Mouse (Mus musculus) MEL (cell line): Measurements from ENCODE around the gene Gckr. TPM values are rescaled to one million over a fixed set of nuclear protein-coding genes. Genes with fewer than 3 reads are reported as not detected.
"Not testable (repeated sequence)": the region's sequence is repeated elsewhere in the genome, so short reads cannot be mapped to it uniquely, and the experiment has no call there.

Experiments used
- DNase-seq: peaks from one replicate; pipeline ENCODE4 v3.0.0; 2011; ENCODE audit warnings: low read depth, low spot score
- H3K27ac ChIP-seq: 2 replicates; pipeline ENCODE4 v1.5.1; 2012; ENCODE audit warnings: low read depth, mild to moderate bottlenecking, control low read depth, low read length, moderate library complexity; ENCODE audit not compliant: control insufficient read depth
- H3K27me3 ChIP-seq, 2 experiments: fragments of 150-350 bp in 1 of 2; sonication (generic) in 1 of 2; 2 replicates each; pipeline ENCODE4 v1.6.1; 2012; ENCODE audit warnings: low read length in 2 of 2, mild to moderate bottlenecking in 2 of 2, improper control_type of control experiment in 1 of 2, moderate library complexity in 1 of 2; ENCODE audit not compliant: insufficient read depth in 2 of 2, control insufficient read depth in 1 of 2
- H3K36me3 ChIP-seq, 2 experiments: 2 replicates each; pipeline ENCODE4 v1.6.1; 2012 to 2014; ENCODE audit warnings: low read length in 2 of 2, improper control_type of control experiment in 1 of 2, inconsistent platforms in 1 of 2, mild to moderate bottlenecking in 1 of 2; ENCODE audit not compliant: insufficient read depth in 2 of 2, control insufficient read depth in 1 of 2
- H3K4me1 ChIP-seq, 2 experiments: fragments of 150-350 bp in 1 of 2; sonication (generic) in 1 of 2; 2 replicates each; pipeline ENCODE4 v1.6.1; 2012; ENCODE audit warnings: low read length in 2 of 2, improper control_type of control experiment in 1 of 2, mild to moderate bottlenecking in 1 of 2; ENCODE audit not compliant: insufficient read depth in 2 of 2, control insufficient read depth in 1 of 2
- H3K4me3 ChIP-seq, 2 experiments: fragments of 150-350 bp in 1 of 2; sonication (generic) in 1 of 2; 2 replicates each; pipeline ENCODE4 v1.5.1; 2012; ENCODE audit warnings: low read depth in 2 of 2, low read length in 2 of 2, mild to moderate bottlenecking in 2 of 2, moderate library complexity in 2 of 2, control low read depth in 1 of 2, improper control_type of control experiment in 1 of 2; ENCODE audit not compliant: control insufficient read depth in 1 of 2, insufficient read depth in 1 of 2
- H3K79me2 ChIP-seq: 2 replicates; pipeline ENCODE4 v1.6.1; 2012; ENCODE audit warnings: mild to moderate bottlenecking, low read length, moderate library complexity; ENCODE audit not compliant: control insufficient read depth, poor library complexity, insufficient read depth
- H3K9ac ChIP-seq: 2 replicates; pipeline ENCODE4 v1.6.1; 2012; ENCODE audit warnings: low read depth, mild to moderate bottlenecking, control low read depth, low read length, moderate library complexity; ENCODE audit not compliant: control insufficient read depth, poor library complexity, severe bottlenecking
- H3K9me3 ChIP-seq: fragments of 150-350 bp; sonication (generic); replicated peaks from 2 replicates; pipeline ENCODE4 v1.6.1; 2012; ENCODE audit warnings: mild to moderate bottlenecking, low read length, improper control_type of control experiment, moderate library complexity; ENCODE audit not compliant: insufficient read depth
- CTCF ChIP-seq, 3 experiments: IDR thresholded peaks in 2 of 3; conservative IDR thresholded peaks in 1 of 3; 2 replicates each; pipeline ENCODE4 v1.5.1; 2011 to 2012; ENCODE audit warnings: low read length in 3 of 3, low read depth in 2 of 3, mild to moderate bottlenecking in 2 of 3, improper control_type of control experiment in 1 of 3, inconsistent platforms in 1 of 3, mixed read lengths in 1 of 3, moderate library complexity in 1 of 3; ENCODE audit not compliant: control insufficient read depth in 1 of 3, insufficient read depth in 1 of 3, poor library complexity in 1 of 3, severe bottlenecking in 1 of 3
- MYB ChIP-seq: IDR thresholded peaks from 2 replicates; pipeline ENCODE4 v1.6.1; 2011; ENCODE audit warnings: mild to moderate bottlenecking, low read depth, low read length, improper control_type of control experiment
- RAD21 ChIP-seq: IDR thresholded peaks from 2 replicates; pipeline ENCODE4 v1.6.1; 2011; ENCODE audit warnings: mild to moderate bottlenecking, low read depth, low read length, improper control_type of control experiment
- SMC3 ChIP-seq: IDR thresholded peaks from 2 replicates; pipeline ENCODE4 v1.6.1; 2011; ENCODE audit warnings: low read depth, low read length, improper control_type of control experiment
- polyA plus RNA-seq, 2 experiments: library from polyadenylated mRNA; stranded (reverse) in 1 of 2; unstranded in 1 of 2; fragments of >175 nt in 1 of 2; fragments of >200 nt in 1 of 2; gene quantifications; 2 replicates each; pipeline versions ENCODE4 v1.2.1 to v1.2.4; 2012; ENCODE audit warnings: low replicate concordance in 2 of 2, low read depth in 1 of 2; ENCODE audit not compliant: insufficient read length in 2 of 2, insufficient read depth in 1 of 2, missing spikeins in 1 of 2
- total RNA-seq: library from RNA; depleted of rRNA; stranded (reverse); fragments of 300-350 nt; gene quantifications from 2 replicates; pipeline ENCODE4 v1.2.3, GENCODE M21; 2012; rRNA removed

Gene Gckr
- total and polyA plus RNA-seq, 3 experiments: 0.04 to 0.19 TPM; not detected in 1

GRCm38 (mm10) chr5:31357586-31357985, 60.3 kb downstream of the Gckr start:
- not testable (repeated sequence) for H3K27me3 ChIP-seq, H3K27ac ChIP-seq, H3K4me3 ChIP-seq

GRCm38 (mm10) chr5:31360955-31361354, 63.7 kb downstream of the Gckr start:
- no peak overlapping the region for H3K9ac ChIP-seq
- H3K27me3 ChIP-seq: peaks cover 0 to 2% of the 10 kb centered on the region in 2 experiments; a peak in 1 of 4 replicates
- H3K27ac ChIP-seq: no peak overlapping the region
- no peak for DNase-seq
- H3K79me2 ChIP-seq: no peaks in the 10 kb centered on the region
- no peaks in the 10 kb centered on the region for H3K4me1 ChIP-seq
- H3K9me3 ChIP-seq: no peaks in the 10 kb centered on the region
- no peaks in the 10 kb centered on the region for H3K36me3 ChIP-seq
- peak in 1 of 3 experiments; percentile 34; a peak in 1 of 6 replicates for TF ChIP-seq CTCF (IDR thresholded peaks at IDR 0.05 in 2 of 3, conservative IDR thresholded peaks at IDR 0.05 in 1 of 3; ENCODE audit: control insufficient read depth in 1 of 3, insufficient read depth in 1 of 3, low read depth in 2 of 3, low read length in 3 of 3, poor library complexity in 1 of 3, severe bottlenecking in 1 of 3)
- peak; percentile 24 for TF ChIP-seq RAD21
- TF ChIP-seq SMC3: 0 out of 2 replicates have a peak, but pooled peaks have one; percentile 8
- TF ChIP-seq MYB: no peak
- no peak overlapping the region for H3K4me3 ChIP-seq

More at GRCm38 (mm10) chr5:31357586-31357985, 60.3 kb downstream of the Gckr start:
- H3K79me2 ChIP-seq, DNase-seq, H3K9me3 ChIP-seq, H3K4me1 ChIP-seq, H3K36me3 ChIP-seq, H3K9ac ChIP-seq: not testable (repeated sequence)

Other genes starting within 250 kb of the Gckr start
- 31.7 and 37.2 TPM in 2 replicates for gene Atraid, start 249.1 kb upstream of the Gckr start, total RNA-seq
- 10 to 100 TPM in 1 of 2 experiments, not detected in 1; 58.0 TPM for gene Atraid, start 249.1 kb upstream of the Gckr start, polyA plus RNA-seq
- 25.6 and 34.5 TPM in 2 replicates for gene Slc5a6, start 248.5 kb upstream of the Gckr start, total RNA-seq
- 10 to 100 TPM in 1 of 2 experiments, not detected in 1; 41.7 TPM for gene Slc5a6, start 248.5 kb upstream of the Gckr start, polyA plus RNA-seq
- gene Cad, start 242.7 kb upstream of the Gckr start, total RNA-seq: 213 and 228 TPM in 2 replicates
- gene Cad, start 242.7 kb upstream of the Gckr start, polyA plus RNA-seq: 100 to 1,000 TPM; 254 to 383 TPM
- gene Dnajc5g, start 191.2 kb upstream of the Gckr start, total RNA-seq: not detected in 2 replicates
- gene Dnajc5g, start 191.2 kb upstream of the Gckr start, polyA plus RNA-seq: not detected
- gene Slc30a3, start 189.2 kb upstream of the Gckr start, total RNA-seq: not detected in 2 replicates
- gene Slc30a3, start 189.2 kb upstream of the Gckr start, polyA plus RNA-seq: not detected
- gene Trim54, start 180.7 kb upstream of the Gckr start, total RNA-seq: not detected in 2 replicates
- not detected for gene Trim54, start 180.7 kb upstream of the Gckr start, polyA plus RNA-seq
- not detected in 2 replicates for gene Ucn, start 158.6 kb upstream of the Gckr start, total RNA-seq
- not detected for gene Ucn, start 158.6 kb upstream of the Gckr start, polyA plus RNA-seq
- 25.4 and 25.8 TPM in 2 replicates for gene Mpv17, start 143.2 kb upstream of the Gckr start, total RNA-seq
- gene Mpv17, start 143.2 kb upstream of the Gckr start, polyA plus RNA-seq: 10 to 100 TPM in 1 of 2 experiments, not detected in 1; 49.9 TPM
- 5.0 and 5.8 TPM in 2 replicates for gene Gm29609, start 117.5 kb upstream of the Gckr start, total RNA-seq
- gene Gm29609, start 117.5 kb upstream of the Gckr start, polyA plus RNA-seq: 1 to 10 TPM in 1 of 2 experiments, not detected in 1; 6.4 TPM
- gene Gtf3c2, start 117.3 kb upstream of the Gckr start, total RNA-seq: 46.7 and 50.9 TPM in 2 replicates
- 100 to 1,000 TPM in 1 of 2 experiments, not detected in 1; 129 TPM for gene Gtf3c2, start 117.3 kb upstream of the Gckr start, polyA plus RNA-seq
- 67.3 and 85.1 TPM in 2 replicates for gene Snx17, start 104.2 kb upstream of the Gckr start, total RNA-seq
- gene Snx17, start 104.2 kb upstream of the Gckr start, polyA plus RNA-seq: 10 to 100 TPM in 1 of 2 experiments, not detected in 1; 85.6 TPM
- gene Eif2b4, start 104.0 kb upstream of the Gckr start, total RNA-seq: 126 and 151 TPM in 2 replicates
- gene Eif2b4, start 104.0 kb upstream of the Gckr start, polyA plus RNA-seq: 100 to 1,000 TPM in 1 of 2 experiments, not detected in 1; 282 TPM
- 6.0 and 7.0 TPM in 2 replicates for gene Zfp513, start 95.1 kb upstream of the Gckr start, total RNA-seq
- gene Zfp513, start 95.1 kb upstream of the Gckr start, polyA plus RNA-seq: 10 to 100 TPM in 1 of 2 experiments, not detected in 1; 15.2 TPM
- gene Ppm1g, start 76.8 kb upstream of the Gckr start, total RNA-seq: 374 and 408 TPM in 2 replicates
- 100 to 1,000 TPM; 169 to 639 TPM for gene Ppm1g, start 76.8 kb upstream of the Gckr start, polyA plus RNA-seq
- gene Nrbp1, start 56.6 kb upstream of the Gckr start, total RNA-seq: 40.5 and 42.0 TPM in 2 replicates
- gene Nrbp1, start 56.6 kb upstream of the Gckr start, polyA plus RNA-seq: 10 to 100 TPM in 1 of 2 experiments, not detected in 1; 55.2 TPM
- gene Gm9970, start 56.2 kb upstream of the Gckr start, total RNA-seq: not detected in 2 replicates
- gene Gm9970, start 56.2 kb upstream of the Gckr start, polyA plus RNA-seq: under 1 TPM in 1 of 2 experiments, not detected in 1; 0.24 TPM
- 1.2 and 1.3 TPM in 2 replicates for gene Krtcap3, start 45.8 kb upstream of the Gckr start, total RNA-seq
- gene Krtcap3, start 45.8 kb upstream of the Gckr start, polyA plus RNA-seq: 1 to 10 TPM in 1 of 2 experiments, not detected in 1; 3.3 TPM
- gene Ift172, start 6.3 kb upstream of the Gckr start, total RNA-seq: 13.5 and 15.3 TPM in 2 replicates
- 10 to 100 TPM in 1 of 2 experiments, not detected in 1; 21.8 TPM for gene Ift172, start 6.3 kb upstream of the Gckr start, polyA plus RNA-seq
- not detected in 2 replicates for gene Fndc4, start 1.4 kb upstream of the Gckr start, total RNA-seq
- under 1 TPM in 1 of 2 experiments, not detected in 1; 0.32 TPM for gene Fndc4, start 1.4 kb upstream of the Gckr start, polyA plus RNA-seq
- 32.9 and 36.6 TPM in 2 replicates for gene Zfp512, start 155.0 kb downstream of the Gckr start, total RNA-seq
- 10 to 100 TPM in 1 of 2 experiments, not detected in 1; 47.0 TPM for gene Zfp512, start 155.0 kb downstream of the Gckr start, polyA plus RNA-seq
- 0.13 and 0.15 TPM in 2 replicates for gene 4930548H24Rik, start 188.3 kb downstream of the Gckr start, total RNA-seq
- gene 4930548H24Rik, start 188.3 kb downstream of the Gckr start, polyA plus RNA-seq: under 1 TPM in 1 of 2 experiments, not detected in 1; 0.13 TPM
- gene Gpn1, start 197.3 kb downstream of the Gckr start, total RNA-seq: 59.0 and 75.6 TPM in 2 replicates
- gene Gpn1, start 197.3 kb downstream of the Gckr start, polyA plus RNA-seq: 100 to 1,000 TPM in 1 of 2 experiments, not detected in 1; 125 TPM
- gene Slc4a1ap, start 229.6 kb downstream of the Gckr start, total RNA-seq: 37.6 and 41.7 TPM in 2 replicates
- 100 to 1,000 TPM in 1 of 2 experiments, 10 to 100 TPM in 1; 41.6 to 523 TPM for gene Slc4a1ap, start 229.6 kb downstream of the Gckr start, polyA plus RNA-seq
- 15.9 and 19.3 TPM in 2 replicates for gene Supt7l, start 230.4 kb downstream of the Gckr start, total RNA-seq
- 10 to 100 TPM in 1 of 2 experiments, not detected in 1; 23.6 TPM for gene Supt7l, start 230.4 kb downstream of the Gckr start, polyA plus RNA-seq